Mouse (Mus musculus) embryonic facial prominence, embryonic 14.5 days (tissue): ENCODE results near the gene Ttll5. TPM values are rescaled to one million over a fixed set of nuclear protein-coding genes. Genes with fewer than 3 reads are reported as not detected.

Experiments
- ATAC-seq: fragments of 200-750 bp; cut with Nextera tagmentation; 2 replicates; pipeline ENCODE4 v1.8.0; 2017; ENCODE audit warnings: low read depth, moderate number of reproducible peaks, moderate TSS enrichment
- DNase-seq: peaks from one replicate; pipeline ENCODE4 v3.0.0-alpha.2; 2015; ENCODE audit warnings: low spot score
- H3K27ac ChIP-seq: fragments of 300-500 bp; sonication (generic); replicated peaks from 2 replicates; pipeline ENCODE4 v1.5.1; 2014; ENCODE audit warnings: low read depth, mild to moderate bottlenecking, low read length, moderate library complexity
- H3K27me3 ChIP-seq: fragments of 300-500 bp; sonication (generic); replicated peaks from 2 replicates; pipeline ENCODE4 v1.6.1; 2014; ENCODE audit warnings: low read length; ENCODE audit not compliant: control insufficient read depth, insufficient read depth
- H3K36me3 ChIP-seq: fragments of 300-500 bp; sonication (generic); 2 replicates; pipeline ENCODE4 v1.6.1; 2014; ENCODE audit warnings: low read length, mixed read lengths; ENCODE audit not compliant: control insufficient read depth, insufficient read depth
- H3K4me1 ChIP-seq: fragments of 300-500 bp; sonication (generic); 2 replicates; pipeline ENCODE4 v1.6.1; 2014; ENCODE audit warnings: antibody characterized with exemption, low read length; ENCODE audit not compliant: control insufficient read depth, insufficient read depth
- H3K4me2 ChIP-seq: fragments of 300-500 bp; sonication (generic); 2 replicates; pipeline ENCODE4 v1.6.1; 2014; ENCODE audit warnings: low read depth, mild to moderate bottlenecking, low read length, moderate library complexity, mixed read lengths
- H3K4me3 ChIP-seq: fragments of 300-500 bp; sonication (generic); 2 replicates; pipeline ENCODE4 v1.5.1; 2014; ENCODE audit warnings: low read depth, mild to moderate bottlenecking, low read length
- H3K9ac ChIP-seq: fragments of 300-500 bp; sonication (generic); 2 replicates; pipeline ENCODE4 v1.6.1; 2014; ENCODE audit warnings: low read depth, mild to moderate bottlenecking, low read length, moderate library complexity, mixed read lengths
- H3K9me3 ChIP-seq: fragments of 300-500 bp; sonication (generic); 2 replicates; pipeline ENCODE4 v1.6.1; 2016; ENCODE audit warnings: low read length; ENCODE audit not compliant: control insufficient read depth
- WGBS: fragments of 180-500 bp; shearing (Covaris S2); extraction: QIAGEN DNeasy Blood & Tissue Kit; methylation state at CpG from one replicate; pipeline ENCODE4 v1.1.7; 2014; 5-methylcytosine and 5-hydroxymethylcytosine counted together
- polyA plus RNA-seq: library from polyadenylated mRNA; unstranded; fragments of >200 nt; fragmentation: Nextera tagmentation; extraction: Ambion mirVana; gene quantifications from 2 replicates; pipeline ENCODE4 v1.2.1, GENCODE M21; 2014

The Ttll5 gene
- polyA plus RNA-seq, 1 experiment from 2014 or later: 12.4 TPM

DNA sequence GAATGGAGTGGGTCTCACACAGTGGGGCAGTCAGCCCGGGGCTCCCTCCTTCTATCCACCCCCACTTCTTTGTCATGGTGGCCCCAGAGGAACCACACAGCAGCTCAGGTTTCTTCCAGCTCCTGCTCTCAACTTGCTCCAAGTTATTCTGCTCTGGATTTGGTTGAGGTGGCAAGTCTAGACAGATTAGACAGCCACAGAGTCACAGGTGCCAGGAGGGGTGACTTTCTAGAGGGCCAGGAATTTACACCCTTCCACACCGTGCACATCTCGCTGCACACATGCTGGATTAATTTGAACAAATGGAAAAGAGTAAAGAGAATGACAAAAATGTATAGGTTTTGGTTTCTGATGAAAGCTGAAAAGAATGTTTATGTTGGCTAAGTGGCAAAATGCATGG is 276.3 kb downstream of the Ttll5 start:
- Histone ChIP-seq H3K4me3 (no peak overlapping the region), H3K9ac (no peak overlapping the region), H3K4me2 (no peak overlapping the region), H3K27ac (peak overlapping the region; percentile 55; the same call in 1 of the 2 replicates), H3K4me1 (peaks cover 19% of the 10 kb centered on the region; the same call in 1 of the 2 replicates), H3K9me3 (no peaks in the 10 kb centered on the region), H3K27me3 (no peaks in the 10 kb centered on the region), H3K36me3 (0 out of 2 replicates have a peak, but pooled peaks cover 4% of the 10 kb centered on the region)
- DNase-seq (no peak), ATAC-seq (peak; percentile 76)
- WGBS: 26% methylated on average over 3 of the region's 3 CpGs

DNA sequence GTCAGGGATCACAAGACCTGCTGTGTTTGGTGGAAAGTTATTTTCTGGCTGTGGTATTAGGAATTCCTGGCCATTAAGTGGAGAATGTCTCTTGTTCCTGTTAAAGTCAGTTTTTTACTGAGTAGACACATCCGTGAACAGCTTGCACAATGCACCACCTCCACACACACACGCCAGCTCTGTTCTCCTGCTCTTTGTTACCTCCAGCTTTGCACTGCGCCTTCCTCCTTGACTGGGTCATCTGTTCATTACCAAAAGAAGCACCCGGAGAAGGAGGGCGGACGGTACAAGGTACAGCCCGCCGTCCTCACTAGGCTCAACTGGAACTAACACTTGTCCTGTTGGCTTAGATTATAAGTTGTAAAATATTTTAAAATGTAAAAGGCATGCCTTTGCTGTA is 278.2 kb downstream of the Ttll5 start:
- Histone ChIP-seq H3K4me3 (no peak overlapping the region), H3K9ac (no peak overlapping the region), H3K4me2 (no peak overlapping the region), H3K27me3 (no peaks in the 10 kb centered on the region), H3K4me1 (peaks cover 19% of the 10 kb centered on the region; the same call in 1 of the 2 replicates), H3K9me3 (no peaks in the 10 kb centered on the region), H3K27ac (no peak overlapping the region), H3K36me3 (no peaks in the 10 kb centered on the region)
- ATAC-seq (no peak), DNase-seq (no peak)
- WGBS: 81% methylated on average over 8 of the region's 8 CpGs

DNA sequence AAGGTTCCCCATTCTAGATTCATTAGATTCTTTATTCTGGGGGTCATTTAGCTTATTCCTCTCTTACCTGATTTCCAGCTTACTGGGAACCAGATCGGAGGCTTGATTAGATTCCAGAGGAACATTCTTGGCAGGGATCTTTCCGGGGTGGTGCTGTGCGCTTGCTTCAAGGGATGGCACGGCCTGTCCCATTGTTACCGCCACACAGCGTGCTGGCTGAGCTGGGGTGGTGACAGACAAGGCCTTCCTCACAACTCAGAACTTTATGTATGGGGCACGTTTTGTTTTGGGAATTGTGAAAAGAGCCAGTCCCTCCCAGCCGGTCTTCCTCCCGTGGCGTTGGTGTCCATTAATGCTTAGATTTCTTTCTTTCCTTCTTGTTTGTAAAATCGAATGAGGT is 278.9 kb downstream of the Ttll5 start:
- no peak overlapping the region for H3K9ac ChIP-seq
- H3K4me3 ChIP-seq: no peak overlapping the region
- H3K9me3 ChIP-seq: no peaks in the 10 kb centered on the region
- DNase-seq (no peak), ATAC-seq (no peak)
- H3K4me1 ChIP-seq: peaks cover 19% of the 10 kb centered on the region; the same call in 1 of the 2 replicates
- 61% methylated on average over 11 of the region's 11 CpGs for WGBS
- H3K27ac ChIP-seq: no peak overlapping the region
- no peaks in the 10 kb centered on the region for H3K27me3 ChIP-seq
- no peak overlapping the region for H3K4me2 ChIP-seq
- H3K36me3 ChIP-seq: 0 out of 2 replicates have a peak, but pooled peaks cover 2% of the 10 kb centered on the region

DNA sequence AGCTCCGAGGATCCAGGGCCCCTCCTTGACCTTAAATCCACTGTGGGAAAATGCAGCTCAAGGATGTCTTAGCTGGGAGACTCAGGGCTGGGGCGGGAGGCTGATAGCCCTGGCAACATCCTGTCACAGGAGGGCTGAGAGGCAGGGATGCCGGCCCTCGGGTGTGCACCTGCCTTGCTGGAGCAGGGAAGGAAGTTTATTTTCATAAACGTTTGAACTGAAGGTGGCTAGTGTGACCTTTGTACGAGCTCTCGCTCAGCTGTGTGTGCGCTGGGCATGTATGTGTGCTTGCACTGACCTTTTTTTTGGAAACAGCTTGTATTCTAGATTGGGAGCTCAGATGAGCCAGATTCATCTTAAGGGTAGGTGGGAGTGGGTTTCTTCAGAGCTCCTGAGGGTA is 279.4 kb downstream of the Ttll5 start:
- Histone ChIP-seq H3K4me1 (peaks cover 19% of the 10 kb centered on the region; the same call in 1 of the 2 replicates), H3K4me3 (no peak overlapping the region), H3K9ac (no peak overlapping the region), H3K36me3 (0 out of 2 replicates have a peak, but pooled peaks cover 5% of the 10 kb centered on the region), H3K4me2 (no peak overlapping the region), H3K9me3 (no peaks in the 10 kb centered on the region), H3K27me3 (no peaks in the 10 kb centered on the region), H3K27ac (no peak overlapping the region)
- no peak for DNase-seq
- ATAC-seq: no peak
- 56% methylated on average over 8 of the region's 8 CpGs for WGBS

DNA sequence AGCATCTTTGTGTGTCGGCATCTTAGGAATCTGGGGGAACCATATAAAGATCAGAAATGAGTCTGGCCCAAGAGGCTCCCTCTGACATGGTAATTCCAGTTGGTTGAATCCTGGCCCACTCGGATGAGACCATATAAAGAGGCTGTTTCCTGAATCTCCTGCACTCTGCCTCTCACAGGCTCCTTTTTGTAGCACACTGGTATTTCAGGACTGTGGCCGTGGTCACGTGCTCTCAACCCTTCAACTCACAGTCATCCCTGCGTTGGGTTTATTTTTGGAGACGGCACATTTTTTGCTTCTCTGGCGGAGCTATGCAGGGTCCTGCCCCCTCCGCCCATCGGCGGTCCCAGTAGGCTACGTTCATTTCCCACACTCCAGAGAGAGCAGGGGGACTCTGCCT is 279.8 kb downstream of the Ttll5 start:
- H3K9ac ChIP-seq: no peak overlapping the region
- ATAC-seq (0 out of 2 replicates have a peak, but pooled peaks have one; percentile 48), DNase-seq (peak; percentile 41)
- no peak overlapping the region for H3K4me2 ChIP-seq
- no peak overlapping the region for H3K4me3 ChIP-seq
- H3K36me3 ChIP-seq: 0 out of 2 replicates have a peak, but pooled peaks cover 5% of the 10 kb centered on the region
- H3K9me3 ChIP-seq: no peaks in the 10 kb centered on the region
- WGBS: 62% methylated on average over 11 of the region's 11 CpGs
- no peak overlapping the region for H3K27ac ChIP-seq
- no peaks in the 10 kb centered on the region for H3K27me3 ChIP-seq
- peaks cover 19% of the 10 kb centered on the region; the same call in 1 of the 2 replicates for H3K4me1 ChIP-seq

DNA sequence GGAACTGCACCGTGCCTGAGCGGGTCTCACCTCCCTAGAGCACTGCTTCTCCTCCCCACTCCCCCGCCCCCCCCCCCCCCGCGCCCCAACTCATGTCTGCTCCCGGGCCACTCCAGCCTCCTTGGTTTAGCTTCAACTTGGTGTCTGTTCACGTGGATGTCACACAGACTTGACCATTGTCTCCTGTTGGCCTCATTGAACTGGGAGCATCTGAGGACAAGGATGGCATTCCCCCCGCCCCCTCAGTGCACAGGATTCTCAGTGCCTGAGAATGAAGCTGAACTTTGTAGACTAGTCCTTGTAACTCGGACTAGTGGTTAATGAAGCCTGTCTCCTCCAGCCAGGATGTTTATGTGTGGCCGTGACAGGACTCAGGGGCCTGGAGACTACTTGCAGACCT is 281.1 kb downstream of the Ttll5 start:
- Histone ChIP-seq H3K4me3 (no peak overlapping the region), H3K9me3 (no peaks in the 10 kb centered on the region), H3K27me3 (no peaks in the 10 kb centered on the region), H3K36me3 (0 out of 2 replicates have a peak, but pooled peaks cover 5% of the 10 kb centered on the region), H3K4me2 (no peak overlapping the region), H3K4me1 (peaks cover 19% of the 10 kb centered on the region; the same call in 1 of the 2 replicates), H3K27ac (no peak overlapping the region), H3K9ac (no peak overlapping the region)
- 77% methylated on average over 7 of the region's 10 CpGs for WGBS
- DNase-seq: no peak
- no peak for ATAC-seq

DNA sequence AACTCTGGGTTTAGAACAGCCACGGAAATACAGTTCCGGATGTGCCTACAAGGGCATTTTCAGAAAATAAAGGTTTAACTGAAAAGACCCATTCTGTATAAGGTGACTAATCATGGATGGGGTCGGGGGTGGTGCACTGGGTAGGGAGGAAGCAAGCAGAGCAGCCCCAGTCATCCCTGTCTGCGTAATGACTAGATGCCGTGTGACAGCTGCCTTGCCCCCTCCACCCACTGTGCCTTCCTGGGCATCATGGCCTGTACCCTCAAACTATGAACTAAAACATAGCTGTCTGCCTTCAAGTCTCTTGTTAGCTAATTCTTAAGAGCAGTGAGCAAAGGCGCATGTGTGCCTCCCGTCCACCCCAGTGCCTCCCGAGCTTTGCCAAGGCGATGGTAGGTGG is 281.6 kb downstream of the Ttll5 start:
- WGBS: 83% methylated on average over 9 of the region's 9 CpGs
- H3K27ac ChIP-seq: no peak overlapping the region
- H3K9ac ChIP-seq: no peak overlapping the region
- no peak for ATAC-seq
- no peak overlapping the region for H3K4me2 ChIP-seq
- H3K27me3 ChIP-seq: no peaks in the 10 kb centered on the region
- peaks cover 17% of the 10 kb centered on the region; the same call in 1 of the 2 replicates for H3K4me1 ChIP-seq
- H3K36me3 ChIP-seq: 0 out of 2 replicates have a peak, but pooled peaks cover 5% of the 10 kb centered on the region
- H3K4me3 ChIP-seq: no peak overlapping the region
- H3K9me3 ChIP-seq: no peaks in the 10 kb centered on the region
- DNase-seq: no peak

DNA sequence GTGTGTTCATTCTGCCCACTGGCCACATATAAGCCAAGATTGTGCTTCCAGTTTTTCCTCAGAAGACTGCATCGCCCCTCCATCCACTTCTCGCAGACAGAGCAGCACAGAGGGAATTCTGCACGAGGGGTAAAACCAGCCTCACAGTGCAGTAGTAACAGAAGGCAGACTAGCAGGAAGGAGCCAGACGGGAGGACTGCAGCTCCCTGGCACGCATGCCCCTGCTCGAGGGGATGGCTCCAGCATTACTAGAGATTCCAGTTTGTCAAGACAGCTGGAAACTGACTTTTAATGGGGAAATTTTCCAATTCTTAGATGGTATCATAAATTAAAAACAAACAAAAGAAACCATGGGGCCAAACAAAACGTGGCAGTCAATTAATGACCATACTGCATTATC is 283.2 kb downstream of the Ttll5 start:
- Histone ChIP-seq H3K36me3 (0 out of 2 replicates have a peak, but pooled peaks cover 5% of the 10 kb centered on the region), H3K4me3 (no peak overlapping the region), H3K27ac (no peak overlapping the region), H3K27me3 (no peaks in the 10 kb centered on the region), H3K9ac (no peak overlapping the region), H3K4me2 (no peak overlapping the region), H3K9me3 (no peaks in the 10 kb centered on the region), H3K4me1 (peaks cover 14% of the 10 kb centered on the region; the same call in 1 of the 2 replicates)
- ATAC-seq (no peak), DNase-seq (no peak)
- 64% methylated on average over 7 of the region's 7 CpGs for whole genome bisulfite sequencing

DNA sequence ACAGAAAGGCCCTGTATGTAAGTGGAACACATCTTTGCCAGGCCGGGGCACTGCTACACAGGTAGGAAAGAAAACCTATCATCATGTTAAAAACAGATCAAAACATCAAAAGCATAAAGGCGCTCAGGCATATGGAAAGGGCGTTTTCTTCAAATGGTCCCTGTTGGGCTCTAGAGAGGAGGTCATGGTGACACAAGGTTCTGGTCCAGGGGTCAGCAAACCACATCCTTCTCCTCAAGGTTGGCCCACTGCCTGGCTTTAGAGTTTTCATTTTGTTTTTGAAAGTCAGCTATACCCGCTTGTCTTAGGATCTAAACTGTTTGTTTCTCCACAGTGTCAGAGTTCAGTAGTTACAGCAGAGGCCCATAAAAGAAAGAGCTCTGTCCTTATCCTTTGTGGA is 285.1 kb downstream of the Ttll5 start:
- H3K27ac ChIP-seq: no peak overlapping the region
- no peak overlapping the region for H3K4me3 ChIP-seq
- H3K9me3 ChIP-seq: no peaks in the 10 kb centered on the region
- no peaks in the 10 kb centered on the region for H3K27me3 ChIP-seq
- 0 out of 2 replicates have a peak, but pooled peaks cover 5% of the 10 kb centered on the region for H3K36me3 ChIP-seq
- H3K4me2 ChIP-seq: no peak overlapping the region
- DNase-seq: no peak
- no peak for ATAC-seq
- H3K9ac ChIP-seq: no peak overlapping the region
- no peaks in the 10 kb centered on the region for H3K4me1 ChIP-seq
- 64% methylated on average over 4 of the region's 4 CpGs for WGBS
